Mouse (Mus musculus) heart, adult 2 months (tissue): ENCODE results near the gene Smarcal1. TPM values are rescaled to one million over a fixed set of nuclear protein-coding genes. Genes with fewer than 3 reads are reported as not detected.

Source experiments
- DNase-seq, 2 experiments: peaks; one replicate each; pipeline ENCODE4 v3.0.0; 2021
- H3K27ac ChIP-seq: fragments of 200-600 bp; 2 replicates; pipeline ENCODE4 v1.8.1; 2022
- H3K27me3 ChIP-seq: fragments of 200-500 bp; 2 replicates; pipeline ENCODE4 v1.6.1; 2012; ENCODE audit warnings: mild to moderate bottlenecking, low read length, inconsistent platforms, mixed read lengths; ENCODE audit not compliant: control insufficient read depth, insufficient read depth
- H3K36me3 ChIP-seq: fragments of 200-500 bp; 2 replicates; pipeline ENCODE4 v1.6.1; 2012; ENCODE audit warnings: low read length, inconsistent platforms; ENCODE audit not compliant: control insufficient read depth, insufficient read depth
- H3K4me1 ChIP-seq: fragments of 200-500 bp; 2 replicates; pipeline ENCODE4 v1.6.1; 2011; ENCODE audit warnings: low read length; ENCODE audit not compliant: control insufficient read depth, insufficient read depth
- H3K4me3 ChIP-seq: fragments of 200-600 bp; 2 replicates; pipeline ENCODE4 v1.8.1; 2022
- H3K79me2 ChIP-seq: fragments of 200-500 bp; replicated peaks from 2 replicates; pipeline ENCODE4 v1.6.1; 2012; ENCODE audit warnings: mild to moderate bottlenecking, inconsistent platforms, low read length, moderate library complexity, mixed read lengths; ENCODE audit not compliant: control insufficient read depth, insufficient read depth
- H3K9ac ChIP-seq: fragments of 200-500 bp; 2 replicates; pipeline ENCODE4 v1.6.1; 2012; ENCODE audit warnings: low read depth, mild to moderate bottlenecking, control low read depth, inconsistent platforms, low read length, mixed read lengths
- CTCF ChIP-seq: fragments of 200-600 bp; IDR thresholded peaks from 2 replicates; pipeline ENCODE4 v1.8.1; 2022; ENCODE audit warnings: antibody characterized with exemption, mild to moderate bottlenecking, moderate library complexity
- EP300 ChIP-seq: fragments of 200-500 bp; IDR thresholded peaks from 2 replicates; pipeline ENCODE4 v1.6.1; 2011; ENCODE audit warnings: low read depth, low read length, control low read depth; ENCODE audit not compliant: insufficient read depth
- POLR2A ChIP-seq: fragments of 200-500 bp; IDR thresholded peaks from 2 replicates; pipeline ENCODE4 v1.6.1; 2011; ENCODE audit warnings: mild to moderate bottlenecking, low read depth, low read length, control low read depth; ENCODE audit not compliant: insufficient read depth
- WGBS: fragments of 180-500 bp; shearing (Covaris S2); methylation state at CpG from one replicate; pipeline ENCODE4 v1.1.7; 2018; 5-methylcytosine and 5-hydroxymethylcytosine counted together
- intact Hi-C: fragments of 180-260 bp; cut with DNase I; formaldehyde crosslinking; loops from one replicate; pipeline ENCODE4 v1.15.1; 2025
- long read RNA-seq: library from polyadenylated mRNA; stranded (forward); transcript quantifications from one replicate; pipeline ENCODE4 v2.0.0, GENCODE M21; 2021
- polyA plus RNA-seq: library from polyadenylated mRNA; depleted of rRNA; stranded (reverse); fragments of >200 nt; gene quantifications from 2 replicates; pipeline ENCODE4 v1.2.3, GENCODE M21; 2012; rRNA removed
- total RNA-seq, 2 experiments: library from RNA; stranded (reverse); gene quantifications; 2 replicates each; pipeline ENCODE4 v1.2.3; 2021

Gene Smarcal1
- total RNA-seq (10 to 100 TPM; 23.5 to 28.2 TPM), polyA plus RNA-seq (24.6 and 28.7 TPM in 2 replicates)
- long read RNA-seq, transcript Smarcal1-201 (17 exons, 3,059 nt) = major isoform, 11 of 17 reads
- long read RNA-seq, partial matches to known transcripts = 2 of 17 reads
- long read RNA-seq, other reads (novel, unspliced or antisense) = 2 of 17 reads

DNA sequence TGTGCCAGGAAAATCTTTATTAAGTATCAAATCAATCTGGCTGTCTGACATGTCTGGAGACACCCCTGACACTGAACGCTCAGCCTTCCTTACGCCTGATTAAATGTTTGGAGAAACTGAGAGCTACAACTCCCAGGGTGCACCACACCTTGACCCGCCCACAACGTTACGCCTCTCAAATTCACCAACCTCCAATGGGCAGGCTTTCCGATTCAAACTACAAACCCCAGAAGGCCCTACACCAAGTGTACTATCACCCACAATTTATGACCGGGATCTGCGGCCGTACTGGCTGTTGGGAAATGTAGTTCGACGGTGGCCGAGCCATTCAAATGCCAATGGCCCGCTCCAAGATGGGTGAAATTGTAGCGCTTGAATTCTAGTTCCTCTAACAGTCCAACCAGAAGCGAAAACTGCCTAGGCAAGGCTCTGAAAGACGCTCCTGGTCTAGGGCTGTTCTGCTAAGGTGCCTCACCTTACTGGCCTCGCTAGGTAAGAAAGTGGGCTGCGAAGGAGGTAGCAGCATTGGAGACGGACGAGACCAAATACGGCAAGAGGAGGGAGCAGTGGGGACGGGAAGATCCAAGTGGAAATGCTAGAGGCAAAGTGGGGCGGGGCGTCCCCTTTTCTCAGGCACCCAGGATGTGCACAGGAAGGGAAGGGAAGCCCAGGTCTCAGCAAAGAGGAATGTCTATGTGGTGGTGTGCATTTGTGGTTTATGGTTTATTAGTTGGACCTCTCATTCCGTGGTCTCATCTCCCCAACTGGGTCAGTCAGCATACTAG, at the start of gene Smarcal1:
Smarcal1 (plus strand) TSS at position 305 of the 785 bp plus-strand sequence.
- no peak for TF ChIP-seq CTCF
- 0 out of 2 replicates have a peak, but pooled peaks have one; percentile 20 for TF ChIP-seq EP300
- peak; percentile 81 for TF ChIP-seq POLR2A
- DNase-seq = peak; percentile 92 to 96
- Histone ChIP-seq H3K9ac (peak within 1 kb of the TSS; percentile 76), H3K27ac (peak within 1 kb of the TSS; percentile 85), H3K27me3 (0 out of 2 replicates have a peak, but pooled peaks cover 1% of the 10 kb centered on the region), H3K36me3 (no peaks in the 10 kb centered on the region; the same call in 1 of the 2 replicates), H3K4me3 (peak within 1 kb of the TSS; percentile 82), H3K4me1 (no peaks in the 10 kb centered on the region), H3K79me2 (no peaks in the 10 kb centered on the region)
- WGBS = under 1% methylated on average over 25 of the region's 25 CpGs
- intact Hi-C loops = loop anchor here (2.0 kb wide), 1 partner anchor 130 kb away; no protein-coding TSS in a partner anchor

DNA sequence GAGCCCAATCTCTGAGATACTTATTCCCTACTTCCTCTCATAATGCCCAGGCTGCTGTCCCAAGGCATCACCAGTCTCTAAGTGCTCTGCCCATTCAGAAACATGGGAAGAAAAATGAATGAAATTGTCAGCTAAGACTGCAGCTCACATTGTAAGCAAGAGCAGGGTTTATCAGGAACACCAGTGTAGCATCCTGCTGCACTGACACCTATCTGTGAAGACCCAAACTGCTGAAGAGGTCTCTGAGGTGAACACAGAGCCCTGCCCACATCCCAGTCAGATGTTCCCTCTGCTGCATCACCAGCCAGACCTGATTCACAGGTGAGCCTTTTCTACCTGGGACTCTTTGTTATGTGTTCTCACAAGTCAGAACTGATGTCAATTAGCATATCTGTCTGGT, 49.6 kb upstream of the Smarcal1 start:
- H3K36me3 ChIP-seq = no peaks in the 10 kb centered on the region
- peaks cover 8% of the 10 kb centered on the region for H3K27me3 ChIP-seq
- no peaks in the 10 kb centered on the region for H3K4me1 ChIP-seq
- no peak overlapping the region for H3K9ac ChIP-seq
- no peak overlapping the region for H3K27ac ChIP-seq
- intact Hi-C loops = no loop called here
- H3K4me3 ChIP-seq = no peak overlapping the region
- no peaks in the 10 kb centered on the region for H3K79me2 ChIP-seq
- DNase-seq = no peak
- no peak for TF ChIP-seq POLR2A
- TF ChIP-seq CTCF = no peak
- TF ChIP-seq EP300 = no peak

DNA sequence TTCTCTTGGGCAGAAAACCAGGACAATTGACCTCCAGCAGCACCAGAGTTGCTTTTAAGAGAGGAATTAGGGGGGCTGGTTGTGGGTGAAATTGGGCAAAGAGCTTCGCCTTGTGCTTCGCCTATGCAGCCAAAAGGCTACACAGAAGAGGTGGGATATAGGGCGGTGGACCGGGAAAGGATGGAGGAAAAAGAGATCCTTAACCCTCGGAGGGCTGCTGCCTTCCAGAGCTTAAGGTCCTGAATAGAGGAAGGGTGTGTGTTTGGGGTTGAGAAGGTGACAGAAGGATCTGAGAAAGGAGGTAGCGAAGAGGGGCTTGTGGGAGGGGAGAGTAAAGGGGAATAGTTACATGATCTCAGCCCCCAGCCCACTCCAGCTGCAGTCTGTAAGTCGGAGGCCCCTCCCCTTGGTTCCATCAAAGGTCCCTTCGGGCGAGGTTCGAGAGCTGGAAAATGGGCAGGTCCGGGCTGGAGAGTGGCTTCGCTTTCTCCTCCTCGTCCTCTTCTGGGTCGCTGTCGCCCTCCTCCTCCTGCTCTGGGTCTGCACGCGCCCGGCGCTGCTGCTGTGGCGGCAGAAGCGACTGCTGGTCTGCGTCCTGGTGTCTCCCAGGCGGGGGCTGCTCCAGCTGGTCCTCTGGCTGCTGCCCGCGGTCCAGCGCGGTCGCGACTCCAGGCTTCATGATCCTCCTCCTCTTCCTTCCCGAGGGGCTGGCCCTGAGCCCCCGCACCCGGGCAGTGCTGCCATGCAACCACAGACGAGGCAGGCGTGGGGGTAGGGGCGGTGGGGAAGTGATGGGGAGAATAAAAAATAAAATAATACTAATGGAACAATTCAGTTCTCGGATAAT, 47.1 kb upstream of the Smarcal1 start:
- 3% methylated on average over 36 of the region's 36 CpGs for WGBS
- DNase-seq = no peak
- H3K27me3 ChIP-seq = peaks cover 8% of the 10 kb centered on the region

DNA sequence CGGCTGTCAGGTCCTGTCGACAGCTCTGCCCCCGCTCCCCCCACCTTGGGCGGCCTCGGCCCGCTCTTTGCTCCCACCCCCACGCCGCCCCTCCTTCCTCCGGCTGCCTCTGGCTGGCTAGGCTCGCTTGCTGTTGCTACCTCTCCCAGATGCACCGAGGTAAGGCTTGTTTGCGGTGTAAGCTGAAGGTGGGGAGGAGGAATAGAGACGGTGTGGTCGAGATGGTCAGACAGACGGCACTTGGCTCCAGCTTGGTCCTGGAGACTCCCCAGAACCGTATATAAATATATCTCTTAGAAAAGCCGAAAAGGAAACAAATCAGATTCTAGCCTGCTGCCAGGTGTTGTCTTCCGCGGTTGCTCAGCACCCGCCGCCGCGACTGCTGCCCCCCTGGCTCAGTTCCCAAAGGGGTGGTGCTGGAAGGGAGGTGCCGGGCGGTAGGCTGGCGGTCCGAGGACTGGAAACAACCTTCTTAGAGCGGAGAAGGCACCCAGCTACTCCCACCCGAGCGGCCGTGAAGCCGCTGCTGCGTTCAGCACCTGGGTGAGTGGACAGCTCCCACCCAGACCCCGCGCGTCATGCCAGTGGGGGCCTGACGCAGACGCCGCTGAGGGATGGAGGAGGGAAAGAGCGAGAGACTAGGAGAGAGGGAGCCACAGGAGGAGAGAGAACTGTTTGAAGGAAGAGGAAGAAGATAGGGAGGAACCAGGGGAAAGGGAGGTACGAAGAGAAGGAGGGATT, 46.3 kb upstream of the Smarcal1 start, which contains the start of gene March4:
March4 (minus strand) TSS at position 320 of the 741 bp plus-strand sequence.
- intact Hi-C loops = no loop called here
- peaks cover 8% of the 10 kb centered on the region for H3K27me3 ChIP-seq
- no peak within 1 kb of the TSS for H3K27ac ChIP-seq
- DNase-seq = peak; percentile 17 to 55
- WGBS = 2% methylated on average over 41 of the region's 41 CpGs
- TF ChIP-seq CTCF = no peak
- no peaks in the 10 kb centered on the region for H3K79me2 ChIP-seq
- H3K36me3 ChIP-seq = no peaks in the 10 kb centered on the region
- H3K4me3 ChIP-seq = no peak within 1 kb of the TSS
- H3K9ac ChIP-seq = no peak within 1 kb of the TSS
- H3K4me1 ChIP-seq = no peaks in the 10 kb centered on the region

More for the DNA sequence above, 47.1 kb upstream of the Smarcal1 start:
- Histone ChIP-seq H3K27ac (no peak overlapping the region), H3K4me3 (no peak overlapping the region), H3K4me1 (no peaks in the 10 kb centered on the region), H3K79me2 (no peaks in the 10 kb centered on the region), H3K9ac (no peak overlapping the region), H3K36me3 (no peaks in the 10 kb centered on the region)
- intact Hi-C loops = no loop called here
- no peak for TF ChIP-seq POLR2A
- no peak for TF ChIP-seq EP300
- TF ChIP-seq CTCF = no peak

DNA sequence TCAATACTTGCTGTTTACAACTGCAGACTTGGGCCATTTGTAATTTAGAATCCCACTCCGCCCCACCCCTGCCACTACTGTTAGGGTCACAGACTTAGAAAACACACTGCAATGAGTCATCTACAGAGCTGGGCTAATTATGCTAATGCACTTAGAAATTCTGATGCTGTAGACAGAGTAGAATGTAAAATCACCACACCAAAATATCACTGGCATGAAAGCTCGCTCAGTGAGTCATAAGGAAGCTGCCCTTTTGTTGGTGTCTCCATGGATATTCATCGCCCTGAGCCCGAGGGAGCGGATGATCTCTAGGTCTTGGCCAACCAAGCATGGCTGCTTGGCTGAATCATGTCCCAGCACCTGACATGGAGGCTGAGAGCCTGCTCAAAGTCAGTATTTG, 44.8 kb upstream of the Smarcal1 start:
- intact Hi-C loops = no loop called here
- TF ChIP-seq EP300 (no peak), POLR2A (no peak), CTCF (no peak)
- Histone ChIP-seq H3K27me3 (peaks cover 8% of the 10 kb centered on the region), H3K36me3 (no peaks in the 10 kb centered on the region), H3K27ac (no peak overlapping the region), H3K79me2 (no peaks in the 10 kb centered on the region), H3K4me3 (no peak overlapping the region), H3K9ac (no peak overlapping the region), H3K4me1 (no peaks in the 10 kb centered on the region)
- 79% methylated on average over 5 of the region's 5 CpGs for WGBS
- DNase-seq = no peak
